Mouse (Mus musculus) spleen, postnatal 36 days (tissue): ENCODE measurements around the gene Fkrp.

Experiments
- DNase-seq, 2 experiments: peaks; one replicate each; pipeline ENCODE4 v3.0.0; 2022; ENCODE audit warnings: low spot score in 2 of 2, mixed read lengths in 1 of 2

Fkrp gene

GRCm38 (mm10) chr7:16816475-16817122 lies at the start of gene Fkrp:
Gene Fkrp (minus strand): TSS chr7:16816732.
- peak; percentile 46 to 48 for DNase-seq

- DNase-seq = peak in 1 of 2 experiments; percentile 46
Observed at GRCm38 (mm10) chr7:16859902-16860651, 43.5 kb upstream of the Fkrp start.

- DNase-seq = peak; percentile 46 to 54
Observed at GRCm38 (mm10) chr7:16858336-16858735, 41.8 kb upstream of the Fkrp start.

GRCm38 (mm10) chr7:16853302-16853831 lies 36.8 kb upstream of the Fkrp start:
- DNase-seq = no peak

- DNase-seq = no peak
Observed at GRCm38 (mm10) chr7:16851636-16852035, 35.1 kb upstream of the Fkrp start.

- DNase-seq = no peak
Observed at GRCm38 (mm10) chr7:16848579-16848978, 32.0 kb upstream of the Fkrp start.

GRCm38 (mm10) chr7:16847507-16847906 lies 31.0 kb upstream of the Fkrp start:
- no peak for DNase-seq

- no peak for DNase-seq
Observed at GRCm38 (mm10) chr7:16846775-16847174, 30.2 kb upstream of the Fkrp start.

GRCm38 (mm10) chr7:16845820-16846167 lies 29.3 kb upstream of the Fkrp start:
- no peak for DNase-seq

- DNase-seq = peak; percentile 81 to 83
Observed at GRCm38 (mm10) chr7:16845072-16845819, 28.7 kb upstream of the Fkrp start.

- no peak for DNase-seq
Observed at GRCm38 (mm10) chr7:16844696-16845071, 28.2 kb upstream of the Fkrp start.

GRCm38 (mm10) chr7:16843441-16844171 lies 27.1 kb upstream of the Fkrp start:
- peak; percentile 82 to 84 for DNase-seq

GRCm38 (mm10) chr7:16842645-16843063 lies 26.1 kb upstream of the Fkrp start, which contains the start of gene Prkd2:
Gene Prkd2 (plus strand): TSS chr7:16842902.
- peak; percentile 92 to 93 for DNase-seq

- DNase-seq = peak; percentile 90 to 91
Observed at GRCm38 (mm10) chr7:16841561-16842560, 25.3 kb upstream of the Fkrp start.

GRCm38 (mm10) chr7:16841078-16841477 lies 24.5 kb upstream of the Fkrp start:
- DNase-seq = no peak

- no peak for DNase-seq
Observed at GRCm38 (mm10) chr7:16840109-16840491, 23.6 kb upstream of the Fkrp start.

GRCm38 (mm10) chr7:16839427-16840108 lies 23.0 kb upstream of the Fkrp start:
- DNase-seq = no peak

- DNase-seq = no peak
Observed at GRCm38 (mm10) chr7:16838804-16839426, 22.4 kb upstream of the Fkrp start.
